ENCODE assay signal across 27 mouse cellular contexts in the genomic region with DNA sequence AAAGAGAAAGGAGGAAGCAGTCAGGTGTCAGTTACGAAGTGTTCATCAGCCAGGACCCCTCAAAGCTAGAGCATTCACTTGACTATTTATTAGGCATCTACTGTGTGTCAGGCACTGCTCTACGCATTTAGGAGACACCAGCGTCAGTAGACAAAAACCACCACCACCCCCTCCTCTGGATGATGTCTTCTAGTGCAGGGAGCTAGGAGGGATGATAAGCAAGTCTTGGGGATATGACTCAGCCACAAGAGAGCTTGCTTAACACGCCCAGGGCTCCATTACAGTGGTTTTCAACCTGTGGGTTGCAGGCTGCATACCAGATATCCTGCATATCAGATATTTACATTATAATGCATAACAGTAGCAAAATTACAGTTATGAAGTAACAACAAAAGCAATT. TPM values are rescaled to one million over a fixed set of nuclear protein-coding genes. Genes with fewer than 3 reads are reported as not detected.
DNase-seq lines count a peak whose midpoint lies in the region; ATAC-seq and TF ChIP-seq lines count a peak whose summit lies in the region.
"Had no signal": no experiment of that assay in that cellular context is flagged by ENCODE, and none has a peak within 500 bp of the region (broad histone marks: within the 10 kb centered on the region; RNA-seq: fewer than 3 reads in every experiment).

No protein-coding gene starts in this region.

- no peak for ATAC-seq in midbrain, embryonic 15.5 days (replicated peaks)
- ATAC-seq: hindbrain, postnatal 0 days; intestine, postnatal 0 days; Patski had no signal

- no peaks in the 10 kb centered on the region for H3K36me3 ChIP-seq in myocyte (ENCODE audit: control insufficient read depth, insufficient read depth)
- H3K36me3 ChIP-seq in midbrain, embryonic 15.5 days (replicated peaks), result no peaks in the 10 kb centered on the region
- H3K36me3 ChIP-seq: embryonic facial prominence, embryonic 13.5 days; forebrain, embryonic 12.5 days; limb, embryonic 13.5 days; liver, embryonic 13.5 days had no signal

- no peaks in the 10 kb centered on the region for H3K9me3 ChIP-seq in midbrain, embryonic 15.5 days
- H3K9me3 ChIP-seq: embryonic facial prominence, embryonic 13.5 days; forebrain, embryonic 12.5 days; limb, embryonic 13.5 days; liver, embryonic 13.5 days had no signal

- peak overlapping the region; percentile 26 for H3K4me2 ChIP-seq in myocyte (ENCODE audit: low read depth)
- H3K4me2 ChIP-seq in midbrain, embryonic 15.5 days, result no peak overlapping the region
- H3K4me2 ChIP-seq: embryonic facial prominence, embryonic 13.5 days; forebrain, embryonic 12.5 days; heart, embryonic 11.5 days; limb, embryonic 13.5 days; liver, embryonic 13.5 days had no signal

- intact Hi-C loops in left cerebral cortex, postnatal 10 days (cut with DNase I), result no loop called here

- peak; percentile 94 for DNase-seq in 416B (ENCODE audit: low read depth)
- peak; percentile 73 for DNase-seq in MEL-GATA-1-ER (ENCODE audit: extremely low read depth, low read depth)
- peak; percentile 43 for DNase-seq in induced T-regulatory cell, adult 2 months (ENCODE audit: low read depth)
- DNase-seq in adrenal gland, adult (ENCODE audit: inconsistent age in 2 of 2, low spot score in 1 of 2), result no peak
- DNase-seq in left cerebral cortex, postnatal 10 days (ENCODE audit: extremely low spot score in 1 of 2, low spot score in 2 of 2), result no peak
- DNase-seq: adrenal gland, adult 2 months; B cell, adult 2 months; cerebellum, adult 11-12 months; cerebellum, postnatal 10 days; gastrocnemius, adult 2 months; heart, adult 11 months; layer of hippocampus, postnatal 36 days; liver, embryonic 13.5 days; lung, adult 2 months; lung, postnatal 14 days; right cerebral cortex, postnatal 25 days; spleen, adult 18-20 months had no signal

- no peaks in the 10 kb centered on the region for H3K27me3 ChIP-seq in myocyte (ENCODE audit: control insufficient read depth, insufficient read depth, insufficient read length)
- no peaks in the 10 kb centered on the region; the same call in 1 of the 2 replicates for H3K27me3 ChIP-seq in midbrain, embryonic 15.5 days (replicated peaks)
- H3K27me3 ChIP-seq: Patski had no signal

- H3ac ChIP-seq in myocyte (ENCODE audit: control insufficient read depth, insufficient read length), result no peak overlapping the region

- H3K79me2 ChIP-seq in myocyte (ENCODE audit: control insufficient read depth, insufficient read depth), result no peaks in the 10 kb centered on the region

- no peak overlapping the region for H3K4me3 ChIP-seq in myocyte
- H3K4me3 ChIP-seq in midbrain, embryonic 15.5 days, result no peak overlapping the region
- H3K4me3 ChIP-seq: embryonic facial prominence, embryonic 13.5 days; erythroblast, embryonic 14.5 days; forebrain, embryonic 12.5 days; gastrocnemius, adult 2 months; limb, embryonic 13.5 days; liver, embryonic 13.5 days had no signal

- TF ChIP-seq POLR2A in myocyte (IDR thresholded peaks at IDR 0.05; ENCODE audit: insufficient read length, low read depth), result no peak

- H3K4me1 ChIP-seq in midbrain, embryonic 15.5 days, result no peaks in the 10 kb centered on the region
- H3K4me1 ChIP-seq: forebrain, embryonic 12.5 days; liver, embryonic 13.5 days had no signal

- 88% methylated on average over 4 of the region's 4 CpGs for WGBS in midbrain, embryonic 15.5 days

- H3K9ac ChIP-seq in midbrain, embryonic 15.5 days, result no peak overlapping the region
- H3K9ac ChIP-seq: embryonic facial prominence, embryonic 13.5 days; forebrain, embryonic 12.5 days; limb, embryonic 13.5 days; liver, embryonic 13.5 days had no signal

- no peak overlapping the region for H3K27ac ChIP-seq in midbrain, embryonic 15.5 days
- H3K27ac ChIP-seq: embryonic facial prominence, embryonic 13.5 days; forebrain, embryonic 12.5 days; gastrocnemius, adult 2 months; hindbrain, postnatal 0 days; limb, embryonic 13.5 days; liver, embryonic 13.5 days had no signal

TF ChIP-seq in myocyte, 11 proteins besides CTCF, POLR2A, EP300 and RAD21:
- TF ChIP-seq CEBPB (IDR thresholded peaks at IDR 0.05; ENCODE audit: insufficient read depth, poor library complexity, severe bottlenecking) (peak; percentile 76), MAX (IDR thresholded peaks at IDR 0.05; ENCODE audit: low read depth) (no peak)

RNA-seq across cellular contexts. Expression of a gene that starts 4.6 kb away (rescaled TPM):
- 3.1 TPM for polyA plus RNA-seq in myocyte (2012; fragmentation: generic; extraction: Trizol)
- 2.3 and 2.8 TPM in 2 replicates for polyA plus RNA-seq in midbrain, embryonic 15.5 days (2015; fragmentation: Nextera tagmentation; extraction: Ambion mirVana)
- total RNA-seq in left cerebral cortex, postnatal 10 days (2021), result 10 to 100 TPM; 23.2 to 25.7 TPM
- polyA plus RNA-seq: erythroblast, embryonic 14.5 days had no signal

Comparison
In these comparisons a context has a peak if more than half of its experiments do, and no peak if none do; other contexts are left out.
1. DNase-seq: peak in 416B (single experiment), MEL-GATA-1-ER (single experiment) and induced T-regulatory cell, adult 2 months (single experiment); none in adrenal gland, adult (0 of 2) and left cerebral cortex, postnatal 10 days (0 of 2).